Mouse (Mus musculus) ES-Bruce4 (cell line): ENCODE data around the gene Zfp874b. TPM values are rescaled to one million over a fixed set of nuclear protein-coding genes. Genes with fewer than 3 reads are reported as not detected.

Experiments used
- H3K27ac ChIP-seq: 2 replicates; pipeline ENCODE4 v1.5.1; 2012; ENCODE audit warnings: low read length, inconsistent platforms; ENCODE audit not compliant: insufficient read depth
- H3K27me3 ChIP-seq: 2 replicates; pipeline ENCODE4 v1.6.1; 2012; ENCODE audit warnings: mild to moderate bottlenecking, low read length, inconsistent platforms; ENCODE audit not compliant: control insufficient read depth, poor library complexity, insufficient read depth, severe bottlenecking
- H3K36me3 ChIP-seq: 2 replicates; pipeline ENCODE4 v1.6.1; 2012; ENCODE audit warnings: inconsistent platforms, mild to moderate bottlenecking, low read length, moderate library complexity; ENCODE audit not compliant: control insufficient read depth, poor library complexity, insufficient read depth, severe bottlenecking
- H3K4me1 ChIP-seq: one replicate; pipeline ENCODE4 v1.8.1; 2011; ENCODE audit warnings: low read length; ENCODE audit not compliant: control insufficient read depth, insufficient read depth
- H3K4me3 ChIP-seq: 2 replicates; pipeline ENCODE4 v1.5.1; 2011; ENCODE audit warnings: low read depth, mild to moderate bottlenecking, low read length
- H3K9ac ChIP-seq: 2 replicates; pipeline ENCODE4 v1.6.1; 2012; ENCODE audit warnings: low read depth, mild to moderate bottlenecking, inconsistent platforms; ENCODE audit not compliant: poor library complexity, severe bottlenecking
- H3K9me3 ChIP-seq: replicated peaks from 2 replicates; pipeline ENCODE4 v1.6.1; 2012; ENCODE audit warnings: mild to moderate bottlenecking, low read length, inconsistent platforms; ENCODE audit not compliant: control insufficient read depth, poor library complexity, insufficient read depth, severe bottlenecking
- CTCF ChIP-seq: IDR thresholded peaks from one replicate; pipeline ENCODE4 v1.8.1; 2011; ENCODE audit warnings: low read depth, low read length
- EP300 ChIP-seq: IDR thresholded peaks from 2 replicates; pipeline ENCODE4 v1.6.1; 2011; ENCODE audit warnings: low read depth, low read length; ENCODE audit not compliant: insufficient read depth
- POLR2A ChIP-seq: IDR thresholded peaks from one replicate; pipeline ENCODE4 v1.8.1; 2011; ENCODE audit warnings: low read length; ENCODE audit not compliant: insufficient read depth
- polyA plus RNA-seq: library from polyadenylated mRNA; stranded (reverse); fragments of >200 nt; gene quantifications from 2 replicates; pipeline ENCODE4 v1.2.4, GENCODE M21; 2011; ENCODE audit warnings: low read depth; ENCODE audit not compliant: missing spikeins, insufficient read depth, insufficient read length

The Zfp874b gene
- polyA plus RNA-seq, result 10.1 and 19.3 TPM in 2 replicates

GRCm38 (mm10) chr13:67483625-67484423, at the start of gene Zfp874b:
Zfp874b (minus strand) TSS chr13:67484258.
- Histone ChIP-seq H3K4me3 (peak within 1 kb of the TSS; percentile 79), H3K9ac (peak within 1 kb of the TSS; percentile 57), H3K27ac (no peak within 1 kb of the TSS), H3K4me1 (no peaks in the 10 kb centered on the region), H3K27me3 (no peaks in the 10 kb centered on the region), H3K9me3 (no peaks in the 10 kb centered on the region), H3K36me3 (no peaks in the 10 kb centered on the region; the same call in 1 of the 2 replicates)
- TF ChIP-seq EP300, result no peak
- no peak for TF ChIP-seq POLR2A
- no peak for TF ChIP-seq CTCF

- Histone ChIP-seq H3K9ac (no peak overlapping the region), H3K4me1 (no peaks in the 10 kb centered on the region), H3K36me3 (no peaks in the 10 kb centered on the region)
These were observed 43.1 kb upstream of the Zfp874b start for GRCm38 (mm10) chr13:67527049-67527730.

GRCm38 (mm10) chr13:67525753-67526410, 41.8 kb upstream of the Zfp874b start, which contains the start of the genes Gm26965 and Zfp87:
Gm26965 (minus strand) TSS chr13:67526151.
Zfp87 (minus strand) TSS chr13:67526177.
- Histone ChIP-seq H3K27ac (0 out of 2 replicates have a peak within 1 kb of the TSS, but pooled peaks have one; percentile 1), H3K36me3 (no peaks in the 10 kb centered on the region; the same call in 1 of the 2 replicates), H3K4me3 (peak within 1 kb of the TSS; percentile 71), H3K9ac (peak within 1 kb of the TSS; percentile 0), H3K9me3 (no peaks in the 10 kb centered on the region), H3K4me1 (no peaks in the 10 kb centered on the region), H3K27me3 (no peaks in the 10 kb centered on the region)
- 0 out of 2 replicates have a peak, but pooled peaks have one; percentile 37 for TF ChIP-seq EP300
- peak; percentile 80 for TF ChIP-seq POLR2A
- TF ChIP-seq CTCF, result no peak

More at GRCm38 (mm10) chr13:67527049-67527730, 43.1 kb upstream of the Zfp874b start:
- Histone ChIP-seq H3K27me3 (no peaks in the 10 kb centered on the region), H3K4me3 (no peak overlapping the region), H3K27ac (no peak overlapping the region), H3K9me3 (no peaks in the 10 kb centered on the region)
- TF ChIP-seq EP300 (no peak), CTCF (no peak), POLR2A (no peak)

GRCm38 (mm10) chr13:67500908-67501307, 16.9 kb upstream of the Zfp874b start:
- Histone ChIP-seq H3K4me3 (no peak overlapping the region), H3K36me3 (no peaks in the 10 kb centered on the region), H3K4me1 (no peaks in the 10 kb centered on the region), H3K27ac (no peak overlapping the region), H3K9me3 (no peaks in the 10 kb centered on the region), H3K27me3 (no peaks in the 10 kb centered on the region), H3K9ac (no peak overlapping the region)
- TF ChIP-seq CTCF (no peak), EP300 (no peak), POLR2A (no peak)

- H3K4me1 ChIP-seq, result no peaks in the 10 kb centered on the region
- H3K9ac ChIP-seq, result peak within 1 kb of the TSS; percentile 34
- no peaks in the 10 kb centered on the region for H3K9me3 ChIP-seq
- no peaks in the 10 kb centered on the region for H3K27me3 ChIP-seq
- no peak within 1 kb of the TSS; the same call in 1 of the 2 replicates for H3K27ac ChIP-seq
- TF ChIP-seq EP300 (no peak), POLR2A (no peak)
- H3K36me3 ChIP-seq, result no peaks in the 10 kb centered on the region
- peak within 1 kb of the TSS; percentile 95 for H3K4me3 ChIP-seq
These were observed 16.1 kb upstream of the Zfp874b start, which contains the start of gene Zfp58 for GRCm38 (mm10) chr13:67500084-67500719. Zfp58 (minus strand) TSS chr13:67500555.
